Mouse (Mus musculus) thymus, postnatal 36 days (tissue): ENCODE results near the gene Adat1.

Experiments used
- DNase-seq, 2 experiments: peaks; one replicate each; pipeline ENCODE4 v3.0.0; 2022; ENCODE audit warnings: mixed read lengths in 2 of 2

The Adat1 gene

GRCm38 (mm10) chr8:111992013-111992702 lies at the start of gene Adat1:
Gene Adat1, minus strand, starts transcription at chr8:111992302.
- peak; percentile 81 to 86 for DNase-seq

- DNase-seq, result no peak
Observed at GRCm38 (mm10) chr8:112037521-112037920, 45.4 kb upstream of the Adat1 start.

- peak in 1 of 2 experiments; percentile 15 for DNase-seq
Observed at GRCm38 (mm10) chr8:112034603-112035002, 42.5 kb upstream of the Adat1 start.

GRCm38 (mm10) chr8:112033071-112033470 lies 41.0 kb upstream of the Adat1 start:
- DNase-seq, result no peak

GRCm38 (mm10) chr8:112030663-112031062 lies 38.6 kb upstream of the Adat1 start:
- no peak for DNase-seq

GRCm38 (mm10) chr8:112029455-112029854 lies 37.4 kb upstream of the Adat1 start:
- DNase-seq, result no peak

- no peak for DNase-seq
Observed at GRCm38 (mm10) chr8:112014936-112015335, 22.8 kb upstream of the Adat1 start, which contains the start of gene Gm6793. Gene Gm6793, minus strand, starts transcription at chr8:112015036.

- peak; percentile 57 to 66 for DNase-seq
Observed at GRCm38 (mm10) chr8:112011816-112012242, 19.7 kb upstream of the Adat1 start.

- peak; percentile 91 for DNase-seq
Observed at GRCm38 (mm10) chr8:112010997-112011815, 19.1 kb upstream of the Adat1 start, which contains the start of the genes Kars and Terf2ip. Gene Kars, minus strand, starts transcription at chr8:112011323. Gene Terf2ip, plus strand, starts transcription at chr8:112011398.

GRCm38 (mm10) chr8:112009558-112009957 lies 17.5 kb upstream of the Adat1 start:
- DNase-seq, result no peak

- no peak for DNase-seq
Observed at GRCm38 (mm10) chr8:112007669-112008068, 15.6 kb upstream of the Adat1 start.

- no peak for DNase-seq
Observed at GRCm38 (mm10) chr8:112005601-112006000, 13.5 kb upstream of the Adat1 start.

GRCm38 (mm10) chr8:112004754-112005153 lies 12.7 kb upstream of the Adat1 start:
- no peak for DNase-seq

GRCm38 (mm10) chr8:111992703-111993039 lies 569 bp upstream of the Adat1 start:
- no peak for DNase-seq

- DNase-seq, result no peak
Observed at GRCm38 (mm10) chr8:111991278-111991677, 824 bp downstream of the Adat1 start.

- peak; percentile 60 to 68 for DNase-seq
Observed at GRCm38 (mm10) chr8:111989911-111990310, 2.2 kb downstream of the Adat1 start.

GRCm38 (mm10) chr8:111984511-111984910 lies 7.6 kb downstream of the Adat1 start:
- DNase-seq, result no peak

GRCm38 (mm10) chr8:111982116-111982515 lies 10.0 kb downstream of the Adat1 start:
- DNase-seq, result peak; percentile 36 to 38

- no peak for DNase-seq
Observed at GRCm38 (mm10) chr8:111978147-111978546, 14.0 kb downstream of the Adat1 start.

- DNase-seq, result peak; percentile 52 to 62
Observed at GRCm38 (mm10) chr8:111976326-111976725, 15.8 kb downstream of the Adat1 start.

- no peak for DNase-seq
Observed at GRCm38 (mm10) chr8:111975706-111976105, 16.4 kb downstream of the Adat1 start.

GRCm38 (mm10) chr8:111974138-111974537 lies 18.0 kb downstream of the Adat1 start:
- DNase-seq, result no peak

- no peak for DNase-seq
Observed at GRCm38 (mm10) chr8:111968991-111969390, 23.1 kb downstream of the Adat1 start.

- DNase-seq, result no peak
Observed at GRCm38 (mm10) chr8:111968541-111968940, 23.6 kb downstream of the Adat1 start.
